ENCODE assay signal across 17 mouse cellular contexts in genomic region chr2:173347341-173347740, GRCm38 (mm10).
DNase-seq lines count a peak whose midpoint lies in the region.
"Had no signal": no experiment of that assay in that cellular context is flagged by ENCODE, and none has a peak within 500 bp of the region (broad histone marks: within the 10 kb centered on the region; RNA-seq: fewer than 3 reads in every experiment).

No protein-coding gene starts in this region.

- intact Hi-C loops in left cerebral cortex, postnatal 4 days (cut with DNase I): no loop called here
- intact Hi-C loops in left cerebral cortex, postnatal 36 days (cut with DNase I): no loop called here
- intact Hi-C loops in heart, postnatal 14 days (cut with DNase I): no loop called here

- peak; percentile 53 for DNase-seq in left cerebral cortex, adult 11 months (ENCODE audit: low spot score)
- no peak for DNase-seq in left cerebral cortex, postnatal 4 days
- DNase-seq in left cerebral cortex, adult 18-20 months (ENCODE audit: low spot score in 2 of 2): peak; percentile 25 to 55
- DNase-seq in left cerebral cortex, postnatal 36 days (ENCODE audit: low spot score in 2 of 2): peak; percentile 37 to 65
- peak; percentile 86 for DNase-seq in telencephalon, adult 2 months (ENCODE audit: low read depth, low spot score)
- DNase-seq in heart, postnatal 14 days: no peak
- no peak for DNase-seq in spleen, postnatal 36 days (ENCODE audit: low spot score in 2 of 2)
- no peak for DNase-seq in thymus, postnatal 36 days
- DNase-seq: adrenal gland, postnatal 14 days; cerebellum, adult 9-11 months; heart, postnatal 4 days; kidney, adult 8-10 months; kidney, postnatal 10 days; lung, adult 18-20 months; lung, postnatal 36 days; spleen, adult 18-20 months; thymus, postnatal 14 days had no signal

Comparison
In these comparisons a context has a peak if more than half of its experiments do, and no peak if none do; other contexts are left out.
1. DNase-seq: peak in left cerebral cortex, adult 11 months (single experiment), left cerebral cortex, adult 18-20 months (2 of 2), left cerebral cortex, postnatal 36 days (2 of 2) and telencephalon, adult 2 months (single experiment); none in left cerebral cortex, postnatal 4 days (single experiment), heart, postnatal 14 days (0 of 2), spleen, postnatal 36 days (0 of 2) and thymus, postnatal 36 days (0 of 2).